Mouse (Mus musculus) layer of hippocampus, adult 18-20 months (tissue): ENCODE measurements at regions not wholly inside any gene's neighbourhood (a gene's known extent, or its start where the extent isn't known, plus 50 kb on each side); places are given as distances from the start of the nearest gene placed in this dataset.

ENCODE experiments used
- DNase-seq, 2 experiments: peaks; one replicate each; pipeline ENCODE4 v3.0.0; 2022; ENCODE audit warnings: low spot score in 2 of 2

- no peak for DNase-seq
These were observed 54.6 kb downstream of the Sox4 start for GRCm38 (mm10) chr13:28898900-28899299.

GRCm38 (mm10) chr13:28892896-28893295 is 60.6 kb downstream of the Sox4 start:
- no peak for DNase-seq

- no peak for DNase-seq
These were observed 66.4 kb downstream of the Sox4 start for GRCm38 (mm10) chr13:28887098-28887497.

GRCm38 (mm10) chr13:28886691-28887090 is 66.8 kb downstream of the Sox4 start:
- DNase-seq: no peak

GRCm38 (mm10) chr13:28885083-28886037 is 68.2 kb downstream of the Sox4 start:
- DNase-seq: no peak

- no peak for DNase-seq
These were observed 69.2 kb downstream of the Sox4 start for GRCm38 (mm10) chr13:28884191-28884820.

GRCm38 (mm10) chr13:28883398-28883797 is 70.1 kb downstream of the Sox4 start:
- no peak for DNase-seq

GRCm38 (mm10) chr13:28880888-28881287 is 72.6 kb downstream of the Sox4 start:
- DNase-seq: no peak

GRCm38 (mm10) chr13:28878692-28879091 is 74.8 kb downstream of the Sox4 start:
- no peak for DNase-seq

- DNase-seq: no peak
These were observed 76.7 kb downstream of the Sox4 start for GRCm38 (mm10) chr13:28876771-28877170.

GRCm38 (mm10) chr13:28870681-28871080 is 82.8 kb downstream of the Sox4 start:
- no peak for DNase-seq

- DNase-seq: no peak
These were observed 86.3 kb downstream of the Sox4 start for GRCm38 (mm10) chr13:28867210-28867609.

- DNase-seq: no peak
These were observed 86.8 kb downstream of the Sox4 start for GRCm38 (mm10) chr13:28866686-28867085.

GRCm38 (mm10) chr13:28860601-28861000 is 92.9 kb downstream of the Sox4 start:
- no peak for DNase-seq

GRCm38 (mm10) chr13:28859829-28860427 is 93.6 kb downstream of the Sox4 start:
- no peak for DNase-seq

- no peak for DNase-seq
These were observed 95.5 kb downstream of the Sox4 start for GRCm38 (mm10) chr13:28858001-28858400.

GRCm38 (mm10) chr13:28857201-28857600 is 96.3 kb downstream of the Sox4 start:
- DNase-seq: peak in 1 of 2 experiments; percentile 27

GRCm38 (mm10) chr13:28856472-28856871 is 97.0 kb downstream of the Sox4 start:
- DNase-seq: no peak

- no peak for DNase-seq
These were observed 99.3 kb downstream of the Sox4 start for GRCm38 (mm10) chr13:28854247-28854646.

GRCm38 (mm10) chr13:28848305-28848704 is 105.2 kb downstream of the Sox4 start:
- DNase-seq: no peak

GRCm38 (mm10) chr13:28847478-28847877 is 106.0 kb downstream of the Sox4 start:
- peak in 1 of 2 experiments; percentile 13 for DNase-seq

- no peak for DNase-seq
These were observed 109.0 kb downstream of the Sox4 start for GRCm38 (mm10) chr13:28844495-28844894.
